Mouse (Mus musculus) CH12.LX (cell line): ENCODE measurements around the gene Sec31a.

Experiments
- CTCF ChIP-seq, 2 experiments: IDR thresholded peaks in 1 of 2; conservative IDR thresholded peaks in 1 of 2; 2 replicates each; pipeline ENCODE4 v1.5.1; 2011 to 2012; ENCODE audit warnings: low read depth in 2 of 2, low read length in 2 of 2, improper control_type of control experiment in 1 of 2, inconsistent platforms in 1 of 2, mild to moderate bottlenecking in 1 of 2, moderate library complexity in 1 of 2
- JUND ChIP-seq: conservative IDR thresholded peaks from 2 replicates; pipeline ENCODE4 v1.6.1; 2011; ENCODE audit warnings: low read depth, low read length, improper control_type of control experiment
- POLR2A ChIP-seq: IDR thresholded peaks from 2 replicates; pipeline ENCODE4 v1.6.1; 2011; ENCODE audit warnings: low read depth, mild to moderate bottlenecking, improper control_type of control experiment, low read length
- TCF12 ChIP-seq: IDR thresholded peaks from 2 replicates; pipeline ENCODE4 v1.6.1; 2014; ENCODE audit warnings: low read depth, mild to moderate bottlenecking, inconsistent platforms, low read length, improper control_type of control experiment
- ZC3H11A ChIP-seq: IDR thresholded peaks from 2 replicates; pipeline ENCODE4 v1.6.1; 2012; ENCODE audit warnings: low read depth, mild to moderate bottlenecking, inconsistent platforms, low read length, improper control_type of control experiment

DNA sequence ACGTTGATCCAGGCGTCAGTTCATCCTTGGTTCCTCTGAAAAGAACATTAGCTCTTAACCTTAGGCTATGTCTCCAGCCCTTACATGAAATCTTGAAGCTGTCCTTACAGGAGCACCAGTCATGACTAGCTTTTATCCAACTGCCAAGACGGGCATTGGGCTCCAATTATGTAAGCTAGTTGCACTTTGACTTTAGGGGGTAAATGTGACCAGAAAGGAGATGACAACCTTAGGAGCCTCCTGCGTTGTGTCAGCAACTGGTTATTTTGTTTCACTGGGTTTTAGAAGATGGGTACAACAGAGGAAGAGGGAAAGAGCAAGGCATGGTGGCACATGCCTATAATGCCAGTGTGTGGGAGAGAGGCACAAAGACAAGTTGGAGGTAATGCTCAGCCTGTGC is 2.8 kb upstream of the Sec31a start:
- TF ChIP-seq ZC3H11A = no peak
- TF ChIP-seq CTCF (conservative IDR thresholded peaks at IDR 0.05 in 1 of 2, IDR thresholded peaks at IDR 0.05 in 1 of 2; ENCODE audit: low read depth in 2 of 2, low read length in 2 of 2) = no peak
- no peak for TF ChIP-seq TCF12
- no peak; the same call in 1 of the 2 replicates for TF ChIP-seq POLR2A
- no peak for TF ChIP-seq JUND
